Mouse (Mus musculus) forebrain, embryonic 16.5 days (tissue): ENCODE results near the gene Cog4. TPM values are rescaled to one million over a fixed set of nuclear protein-coding genes. Genes with fewer than 3 reads are reported as not detected.

Experiments
- ATAC-seq: fragments of 200-750 bp; cut with Nextera tagmentation; 2 replicates; pipeline ENCODE4 v1.8.0; 2017; ENCODE audit warnings: mild to moderate bottlenecking, moderate library complexity
- H3K27ac ChIP-seq: fragments of 300-500 bp; sonication (generic); 2 replicates; pipeline ENCODE4 v1.5.1; 2014; ENCODE audit warnings: low read length, control low read depth
- H3K27me3 ChIP-seq: fragments of 300-500 bp; sonication (generic); replicated peaks from 2 replicates; pipeline ENCODE4 v1.6.1; 2014; ENCODE audit warnings: low read length; ENCODE audit not compliant: control insufficient read depth, insufficient read depth
- H3K36me3 ChIP-seq: fragments of 300-500 bp; sonication (generic); 2 replicates; pipeline ENCODE4 v1.6.1; 2014; ENCODE audit not compliant: control insufficient read depth, insufficient read depth
- H3K4me1 ChIP-seq: fragments of 300-500 bp; sonication (generic); replicated peaks from 2 replicates; pipeline ENCODE4 v1.6.1; 2014; ENCODE audit warnings: low read length; ENCODE audit not compliant: control insufficient read depth, insufficient read depth
- H3K4me2 ChIP-seq: fragments of 300-500 bp; sonication (generic); 2 replicates; pipeline ENCODE4 v1.6.1; 2014; ENCODE audit warnings: mild to moderate bottlenecking, low read length, control low read depth
- H3K4me3 ChIP-seq: fragments of 300-500 bp; sonication (generic); replicated peaks from 2 replicates; pipeline ENCODE4 v1.5.1; 2014; ENCODE audit warnings: mild to moderate bottlenecking, low read length, control low read depth
- H3K9ac ChIP-seq: fragments of 300-500 bp; sonication (generic); replicated peaks from 2 replicates; pipeline ENCODE4 v1.6.1; 2014; ENCODE audit warnings: low read depth, low read length, control low read depth
- H3K9me3 ChIP-seq: fragments of 300-500 bp; sonication (generic); 2 replicates; pipeline ENCODE4 v1.6.1; 2016; ENCODE audit warnings: low read length; ENCODE audit not compliant: control insufficient read depth
- WGBS: fragments of 180-500 bp; shearing (Covaris S2); extraction: QIAGEN DNeasy Blood & Tissue Kit; methylation state at CpG from one replicate; pipeline ENCODE4 v1.1.7; 2014; 5-methylcytosine and 5-hydroxymethylcytosine counted together
- polyA plus RNA-seq: library from polyadenylated mRNA; unstranded; fragments of >200 nt; fragmentation: Nextera tagmentation; extraction: Ambion mirVana; gene quantifications from 2 replicates; pipeline ENCODE4 v1.2.1, GENCODE M21; 2015

Gene Cog4
- polyA plus RNA-seq, 1 experiment from 2014 or later: 69.3 TPM

- Histone ChIP-seq H3K27me3 (no peaks in the 10 kb centered on the region), H3K27ac (no peak overlapping the region), H3K4me1 (no peaks in the 10 kb centered on the region)
Observed at GRCm38 (mm10) chr8:110810481-110811065, 35.8 kb upstream of the Cog4 start.

DNA sequence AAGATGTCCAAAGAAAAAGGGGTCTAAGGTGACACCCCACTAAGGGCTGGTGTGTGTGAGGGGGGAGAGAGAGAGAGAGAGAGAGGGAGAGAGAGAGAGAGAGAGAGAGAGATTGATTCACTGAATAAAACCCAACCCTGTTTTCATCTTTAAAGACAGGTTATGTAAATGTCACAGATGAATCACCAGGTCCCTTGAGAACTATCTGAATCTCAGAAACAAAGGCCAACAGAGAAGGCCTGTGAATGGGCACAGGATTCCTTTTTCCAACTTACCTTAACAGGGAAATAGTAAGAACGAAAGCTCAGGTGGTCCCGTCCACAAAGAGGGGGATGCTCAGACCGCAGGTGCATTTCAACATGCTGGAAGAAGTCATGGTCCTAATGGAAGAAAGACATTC, 35.3 kb upstream of the Cog4 start:
- no peak overlapping the region for H3K4me3 ChIP-seq
- no peaks in the 10 kb centered on the region for H3K27me3 ChIP-seq
- no peaks in the 10 kb centered on the region for H3K9me3 ChIP-seq
- peaks cover 57% of the 10 kb centered on the region for H3K36me3 ChIP-seq
- no peak overlapping the region for H3K4me2 ChIP-seq
- H3K27ac ChIP-seq: no peak overlapping the region
- no peak overlapping the region for H3K9ac ChIP-seq
- WGBS: 93% methylated on average over 3 of the region's 3 CpGs
- ATAC-seq: no peak
- no peaks in the 10 kb centered on the region for H3K4me1 ChIP-seq

More at GRCm38 (mm10) chr8:110810481-110811065, 35.8 kb upstream of the Cog4 start:
- WGBS: 89% methylated on average over 7 of the region's 7 CpGs
- H3K4me2 ChIP-seq: no peak overlapping the region
- H3K36me3 ChIP-seq: peaks cover 52% of the 10 kb centered on the region
- no peak for ATAC-seq
- no peaks in the 10 kb centered on the region for H3K9me3 ChIP-seq
- H3K9ac ChIP-seq: no peak overlapping the region
- no peak overlapping the region for H3K4me3 ChIP-seq

DNA sequence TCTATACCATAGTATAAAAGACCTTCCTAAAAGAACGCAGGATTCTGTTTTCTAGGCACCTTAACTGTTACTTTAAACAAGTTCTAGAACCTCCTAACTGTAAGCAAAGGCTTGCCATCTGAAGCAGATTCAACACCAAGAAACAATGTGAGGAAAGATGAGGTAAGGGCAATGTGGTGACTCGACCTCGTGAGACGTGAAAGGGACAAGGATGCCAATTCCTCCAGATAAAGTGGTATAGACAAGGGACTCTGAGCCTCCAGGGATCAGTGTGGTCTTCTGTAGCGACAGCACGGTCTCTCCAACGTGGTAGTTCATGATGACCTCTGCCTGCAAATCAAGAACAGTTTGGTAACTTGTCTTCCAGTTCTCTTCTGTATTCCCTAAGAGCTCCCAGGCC, 34.6 kb upstream of the Cog4 start:
- Histone ChIP-seq H3K4me2 (no peak overlapping the region), H3K9ac (no peak overlapping the region), H3K9me3 (no peaks in the 10 kb centered on the region), H3K27ac (no peak overlapping the region), H3K36me3 (peaks cover 60% of the 10 kb centered on the region), H3K4me3 (no peak overlapping the region), H3K27me3 (no peaks in the 10 kb centered on the region), H3K4me1 (no peaks in the 10 kb centered on the region)
- ATAC-seq: no peak
- 94% methylated on average over 7 of the region's 7 CpGs for WGBS

- Histone ChIP-seq H3K27me3 (no peaks in the 10 kb centered on the region), H3K9ac (no peak overlapping the region), H3K36me3 (peaks cover 66% of the 10 kb centered on the region), H3K27ac (no peak overlapping the region), H3K4me1 (no peaks in the 10 kb centered on the region), H3K9me3 (no peaks in the 10 kb centered on the region), H3K4me3 (no peak overlapping the region), H3K4me2 (no peak overlapping the region)
- ATAC-seq: no peak
- 95% methylated on average over 7 of the region's 7 CpGs for WGBS
Observed at GRCm38 (mm10) chr8:110812349-110813080, 33.9 kb upstream of the Cog4 start.

- no peaks in the 10 kb centered on the region for H3K9me3 ChIP-seq
- no peak overlapping the region for H3K4me2 ChIP-seq
- H3K27me3 ChIP-seq: no peaks in the 10 kb centered on the region
- no peak overlapping the region for H3K9ac ChIP-seq
- H3K36me3 ChIP-seq: peaks cover 72% of the 10 kb centered on the region
- no peak overlapping the region for H3K27ac ChIP-seq
- no peaks in the 10 kb centered on the region for H3K4me1 ChIP-seq
- 85% methylated on average over 7 of the region's 7 CpGs for WGBS
- H3K4me3 ChIP-seq: no peak overlapping the region
- ATAC-seq: no peak
Observed at GRCm38 (mm10) chr8:110813081-110813812, 33.2 kb upstream of the Cog4 start.

GRCm38 (mm10) chr8:110815308-110815707, 31.1 kb upstream of the Cog4 start:
- no peaks in the 10 kb centered on the region for H3K4me1 ChIP-seq
- WGBS: 61% methylated on average over 3 of the region's 3 CpGs
- ATAC-seq: no peak
- peaks cover 71% of the 10 kb centered on the region for H3K36me3 ChIP-seq
- no peak overlapping the region for H3K4me2 ChIP-seq
- H3K4me3 ChIP-seq: no peak overlapping the region
- H3K27ac ChIP-seq: no peak overlapping the region
- no peaks in the 10 kb centered on the region for H3K9me3 ChIP-seq
- no peaks in the 10 kb centered on the region for H3K27me3 ChIP-seq
- H3K9ac ChIP-seq: no peak overlapping the region

GRCm38 (mm10) chr8:110816990-110817389, 29.4 kb upstream of the Cog4 start:
- peaks cover 71% of the 10 kb centered on the region for H3K36me3 ChIP-seq
- no peaks in the 10 kb centered on the region for H3K9me3 ChIP-seq
- WGBS: 89% methylated on average over 1 of the region's 1 CpGs
- H3K4me3 ChIP-seq: no peak overlapping the region
- H3K27me3 ChIP-seq: no peaks in the 10 kb centered on the region
- H3K4me1 ChIP-seq: no peaks in the 10 kb centered on the region
- no peak overlapping the region for H3K27ac ChIP-seq
- H3K9ac ChIP-seq: no peak overlapping the region
- no peak for ATAC-seq
- H3K4me2 ChIP-seq: no peak overlapping the region

DNA sequence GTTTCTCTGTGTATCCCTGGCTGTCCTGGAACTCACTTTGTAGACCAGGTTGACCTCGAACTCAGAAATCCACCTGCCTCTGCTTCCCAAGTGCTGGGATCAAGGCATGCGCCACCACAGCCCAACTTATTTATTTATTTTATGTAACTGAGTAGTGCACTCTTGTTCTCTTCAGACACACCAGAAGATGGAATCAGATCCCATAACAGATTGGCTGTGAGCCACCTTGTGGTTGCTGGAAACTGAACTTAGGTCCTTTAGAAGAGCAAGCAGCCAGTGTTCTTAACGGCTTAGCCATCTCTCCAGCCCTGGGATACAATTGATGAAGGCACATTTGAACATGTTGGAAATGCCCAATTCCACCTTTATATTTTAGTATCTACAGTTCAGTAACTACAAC, 27.8 kb upstream of the Cog4 start:
- H3K9me3 ChIP-seq: no peaks in the 10 kb centered on the region
- WGBS: 88% methylated on average over 3 of the region's 3 CpGs
- no peak for ATAC-seq

GRCm38 (mm10) chr8:110820257-110820656, 26.1 kb upstream of the Cog4 start:
- Histone ChIP-seq H3K27me3 (no peaks in the 10 kb centered on the region), H3K4me2 (no peak overlapping the region), H3K9me3 (no peaks in the 10 kb centered on the region), H3K4me1 (no peaks in the 10 kb centered on the region), H3K9ac (no peak overlapping the region), H3K36me3 (peaks cover 67% of the 10 kb centered on the region), H3K4me3 (no peak overlapping the region), H3K27ac (no peak overlapping the region)
- no peak for ATAC-seq
- WGBS: 93% methylated on average over 2 of the region's 2 CpGs

More for the DNA sequence above, 27.8 kb upstream of the Cog4 start:
- Histone ChIP-seq H3K4me2 (no peak overlapping the region), H3K4me3 (no peak overlapping the region), H3K36me3 (peaks cover 74% of the 10 kb centered on the region), H3K4me1 (no peaks in the 10 kb centered on the region), H3K9ac (no peak overlapping the region), H3K27me3 (no peaks in the 10 kb centered on the region), H3K27ac (no peak overlapping the region)
